Mouse (Mus musculus) small intestine, adult 2 months (tissue): ENCODE data around the gene Cdrt4.

ENCODE experiments used
- CTCF ChIP-seq: fragments of 200-500 bp; IDR thresholded peaks from 2 replicates; pipeline ENCODE4 v1.5.1; 2012; ENCODE audit warnings: low read depth, mild to moderate bottlenecking, control low read depth, inconsistent platforms, low read length, moderate library complexity, mixed read lengths; ENCODE audit not compliant: insufficient replicate concordance, insufficient read length; ENCODE audit errors: extremely low read depth
- POLR2A ChIP-seq: fragments of 200-500 bp; IDR thresholded peaks from 2 replicates; pipeline ENCODE4 v1.6.1; 2012; ENCODE audit warnings: low read depth, mild to moderate bottlenecking, control low read depth, inconsistent platforms, low read length, moderate library complexity

GRCm38 (mm10) chr11:62933099-62933498 lies 17.9 kb upstream of the Cdrt4 start:
- TF ChIP-seq POLR2A (no peak), CTCF (no peak)
